Mouse (Mus musculus) heart, embryonic 14.5 days (tissue): ENCODE results near the gene 2700049A03Rik. TPM values are rescaled to one million over a fixed set of nuclear protein-coding genes. Genes with fewer than 3 reads are reported as not detected.

Experiments
- ATAC-seq: fragments of 200-750 bp; cut with Nextera tagmentation; 2 replicates; pipeline ENCODE4 v1.8.0; 2017; ENCODE audit warnings: low read depth, moderate TSS enrichment; ENCODE audit not compliant: insufficient number of reproducible peaks, insufficient read depth, low FRiP score
- H3K27ac ChIP-seq, 2 experiments: fragments of 200-500 bp in 1 of 2; fragments of 300-500 bp in 1 of 2; sonication (generic) in 1 of 2; replicated peaks in 1 of 2; 2 replicates each; pipeline ENCODE4 v1.5.1; 2012 to 2014; ENCODE audit warnings: low read depth in 2 of 2, low read length in 2 of 2, control low read depth in 1 of 2, mild to moderate bottlenecking in 1 of 2, mixed read lengths in 1 of 2; ENCODE audit not compliant: control insufficient read depth in 1 of 2, insufficient read depth in 1 of 2
- H3K27me3 ChIP-seq: fragments of 300-500 bp; sonication (generic); 2 replicates; pipeline ENCODE4 v1.6.1; 2014; ENCODE audit warnings: mild to moderate bottlenecking, low read length, control low read depth; ENCODE audit not compliant: control insufficient read depth, insufficient read depth
- H3K36me3 ChIP-seq: fragments of 300-500 bp; sonication (generic); 2 replicates; pipeline ENCODE4 v1.6.1; 2014; ENCODE audit warnings: mild to moderate bottlenecking, control low read depth, low read length, mixed read lengths; ENCODE audit not compliant: control insufficient read depth, insufficient read depth
- H3K4me1 ChIP-seq, 2 experiments: fragments of 200-500 bp in 1 of 2; fragments of 300-500 bp in 1 of 2; sonication (generic) in 1 of 2; 2 replicates each; pipeline ENCODE4 v1.6.1; 2012 to 2014; ENCODE audit warnings: low read length in 2 of 2, control low read depth in 1 of 2, mixed read lengths in 1 of 2; ENCODE audit not compliant: control insufficient read depth in 2 of 2, insufficient read depth in 2 of 2
- H3K4me2 ChIP-seq: fragments of 300-500 bp; sonication (generic); 2 replicates; pipeline ENCODE4 v1.6.1; 2014; ENCODE audit warnings: mild to moderate bottlenecking, low read length
- H3K4me3 ChIP-seq, 2 experiments: fragments of 200-500 bp in 1 of 2; fragments of 300-500 bp in 1 of 2; sonication (generic) in 1 of 2; 2 replicates each; pipeline ENCODE4 v1.5.1; 2012 to 2014; ENCODE audit warnings: low read length in 2 of 2, mild to moderate bottlenecking in 2 of 2, control low read depth in 1 of 2, low read depth in 1 of 2, moderate library complexity in 1 of 2; ENCODE audit not compliant: control insufficient read depth in 1 of 2, insufficient read depth in 1 of 2
- H3K9ac ChIP-seq: fragments of 300-500 bp; sonication (generic); 2 replicates; pipeline ENCODE4 v1.6.1; 2014; ENCODE audit warnings: mild to moderate bottlenecking, low read length
- H3K9me3 ChIP-seq: fragments of 300-500 bp; sonication (generic); 2 replicates; pipeline ENCODE4 v1.6.1; 2016; ENCODE audit warnings: low read length, control low read depth; ENCODE audit not compliant: control insufficient read depth
- WGBS: fragments of 180-500 bp; shearing (Covaris S2); extraction: QIAGEN DNeasy Blood & Tissue Kit; methylation state at CpG from one replicate; pipeline ENCODE4 v1.1.7; 2014; 5-methylcytosine and 5-hydroxymethylcytosine counted together
- polyA plus RNA-seq: library from polyadenylated mRNA; unstranded; fragments of >200 nt; fragmentation: Nextera tagmentation; extraction: Ambion mirVana; gene quantifications from 2 replicates; pipeline ENCODE4 v1.2.1, GENCODE M21; 2014

2700049A03Rik gene
- polyA plus RNA-seq, 1 experiment from 2014 or later: 13.0 TPM

- Histone ChIP-seq H3K9me3 (no peaks in the 10 kb centered on the region), H3K9ac (no peak overlapping the region), H3K36me3 (peaks cover 86% of the 10 kb centered on the region), H3K27me3 (no peaks in the 10 kb centered on the region), H3K4me2 (no peak overlapping the region), H3K27ac (no peak overlapping the region), H3K4me3 (no peak overlapping the region), H3K4me1 (no peaks in the 10 kb centered on the region)
- no peak for ATAC-seq
- WGBS: 64% methylated on average over 3 of the region's 3 CpGs
These were observed 11.0 kb downstream of the 2700049A03Rik start for GRCm38 (mm10) chr12:71147641-71148040.

- no peaks in the 10 kb centered on the region for H3K27me3 ChIP-seq
- H3K9ac ChIP-seq: no peak overlapping the region
- no peak overlapping the region for H3K4me3 ChIP-seq
- H3K4me2 ChIP-seq: no peak overlapping the region
- ATAC-seq: no peak
- H3K27ac ChIP-seq: no peak overlapping the region
- H3K9me3 ChIP-seq: no peaks in the 10 kb centered on the region
- no peaks in the 10 kb centered on the region for H3K4me1 ChIP-seq
- H3K36me3 ChIP-seq: peaks cover 87% of the 10 kb centered on the region
- WGBS: 99% methylated on average over 9 of the region's 9 CpGs
These were observed 12.2 kb downstream of the 2700049A03Rik start for GRCm38 (mm10) chr12:71148801-71149200.

- ATAC-seq: no peak
- Histone ChIP-seq H3K4me1 (no peaks in the 10 kb centered on the region), H3K4me3 (no peak overlapping the region), H3K27me3 (no peaks in the 10 kb centered on the region), H3K27ac (no peak overlapping the region), H3K9me3 (no peaks in the 10 kb centered on the region), H3K36me3 (peaks cover 90% of the 10 kb centered on the region), H3K9ac (no peak overlapping the region), H3K4me2 (no peak overlapping the region)
- WGBS: 84% methylated on average over 6 of the region's 6 CpGs
These were observed 12.8 kb downstream of the 2700049A03Rik start for GRCm38 (mm10) chr12:71149456-71149855.

GRCm38 (mm10) chr12:71150167-71150566 lies 13.5 kb downstream of the 2700049A03Rik start:
- WGBS: 90% methylated on average over 8 of the region's 8 CpGs
- H3K4me2 ChIP-seq: no peak overlapping the region
- no peaks in the 10 kb centered on the region for H3K27me3 ChIP-seq
- H3K9me3 ChIP-seq: no peaks in the 10 kb centered on the region
- no peak overlapping the region for H3K4me3 ChIP-seq
- H3K27ac ChIP-seq: no peak overlapping the region
- H3K9ac ChIP-seq: no peak overlapping the region
- H3K4me1 ChIP-seq: no peaks in the 10 kb centered on the region
- ATAC-seq: no peak
- H3K36me3 ChIP-seq: peaks cover 90% of the 10 kb centered on the region

- no peak overlapping the region for H3K4me2 ChIP-seq
- no peak overlapping the region for H3K9ac ChIP-seq
- no peaks in the 10 kb centered on the region for H3K4me1 ChIP-seq
- ATAC-seq: no peak
- H3K4me3 ChIP-seq: no peak overlapping the region
- H3K36me3 ChIP-seq: peaks cover 87% of the 10 kb centered on the region
- H3K27me3 ChIP-seq: no peaks in the 10 kb centered on the region
- no peak overlapping the region for H3K27ac ChIP-seq
- 83% methylated on average over 6 of the region's 6 CpGs for WGBS
- no peaks in the 10 kb centered on the region for H3K9me3 ChIP-seq
These were observed 18.3 kb downstream of the 2700049A03Rik start for GRCm38 (mm10) chr12:71154979-71155378.

GRCm38 (mm10) chr12:71157974-71158373 lies 21.3 kb downstream of the 2700049A03Rik start:
- Histone ChIP-seq H3K27me3 (no peaks in the 10 kb centered on the region), H3K4me3 (no peak overlapping the region), H3K36me3 (peaks cover 88% of the 10 kb centered on the region), H3K4me2 (no peak overlapping the region), H3K9ac (no peak overlapping the region), H3K9me3 (no peaks in the 10 kb centered on the region), H3K4me1 (no peaks in the 10 kb centered on the region), H3K27ac (no peak overlapping the region)
- WGBS: 81% methylated on average over 6 of the region's 6 CpGs
- ATAC-seq: no peak

- no peaks in the 10 kb centered on the region for H3K4me1 ChIP-seq
- H3K27me3 ChIP-seq: no peaks in the 10 kb centered on the region
- H3K4me3 ChIP-seq: no peak overlapping the region
- H3K9ac ChIP-seq: no peak overlapping the region
- no peak overlapping the region for H3K27ac ChIP-seq
- ATAC-seq: no peak
- H3K9me3 ChIP-seq: no peaks in the 10 kb centered on the region
- WGBS: 87% methylated on average over 9 of the region's 9 CpGs
- H3K36me3 ChIP-seq: peaks cover 87% of the 10 kb centered on the region
- H3K4me2 ChIP-seq: no peak overlapping the region
These were observed 27.8 kb downstream of the 2700049A03Rik start for GRCm38 (mm10) chr12:71164410-71164809.

- Histone ChIP-seq H3K27ac (no peak overlapping the region), H3K36me3 (peaks cover 79% of the 10 kb centered on the region), H3K27me3 (no peaks in the 10 kb centered on the region), H3K4me3 (no peak overlapping the region), H3K9me3 (no peaks in the 10 kb centered on the region), H3K4me1 (no peaks in the 10 kb centered on the region), H3K9ac (no peak overlapping the region), H3K4me2 (no peak overlapping the region)
- ATAC-seq: no peak
- 71% methylated on average over 1 of the region's 1 CpGs for WGBS
These were observed 33.3 kb downstream of the 2700049A03Rik start for GRCm38 (mm10) chr12:71169911-71170310.
